Mouse (Mus musculus): ENCODE results near the gene Pomc. TPM values are rescaled to one million over a fixed set of nuclear protein-coding genes. Genes with fewer than 3 reads are reported as not detected.
"Not testable (repeated sequence)": the region's sequence is repeated elsewhere in the genome, so short reads cannot be mapped to it uniquely, and the experiment has no call there.

Gene Pomc
- total RNA-seq, 1 experiment, result 5.7 TPM

DNA sequence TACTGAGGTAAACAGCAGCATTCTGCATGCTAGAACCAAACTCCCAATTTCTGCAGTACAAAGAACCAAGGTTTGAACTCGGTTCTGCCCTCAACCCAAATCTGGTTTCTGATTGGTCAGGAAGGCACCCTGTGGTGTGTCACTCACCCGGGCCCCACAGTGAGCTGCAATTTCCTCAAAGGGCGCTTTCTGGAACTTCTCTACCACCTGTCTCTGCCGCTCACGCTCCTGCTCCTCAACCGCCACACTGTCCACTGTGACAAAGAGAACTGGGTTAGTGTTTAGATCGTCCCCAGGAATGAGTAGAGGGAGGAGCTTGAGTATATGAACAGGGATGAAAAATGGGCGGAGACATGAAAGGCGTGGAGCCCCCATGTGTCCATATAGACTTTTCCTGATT is 13.6 kb downstream of the Pomc start:
- 0 out of 4 replicates have a peak overlapping the region, but pooled peaks of 1 of the 2 experiments have one; percentile 27 for H3K4me3 ChIP-seq (ENCODE audit: insufficient read depth in 1 of 2, low read depth in 1 of 2, low read length in 2 of 2, poor library complexity in 1 of 2, severe bottlenecking in 1 of 2)
- in situ Hi-C loops (cut with MboI; ENCODE audit: low sequenced_read_pairs in 2 of 2, unreplicated experiment in 2 of 2), result no loop called here
- no peak for DNase-seq (ENCODE audit: low read depth, low spot score)

DNA sequence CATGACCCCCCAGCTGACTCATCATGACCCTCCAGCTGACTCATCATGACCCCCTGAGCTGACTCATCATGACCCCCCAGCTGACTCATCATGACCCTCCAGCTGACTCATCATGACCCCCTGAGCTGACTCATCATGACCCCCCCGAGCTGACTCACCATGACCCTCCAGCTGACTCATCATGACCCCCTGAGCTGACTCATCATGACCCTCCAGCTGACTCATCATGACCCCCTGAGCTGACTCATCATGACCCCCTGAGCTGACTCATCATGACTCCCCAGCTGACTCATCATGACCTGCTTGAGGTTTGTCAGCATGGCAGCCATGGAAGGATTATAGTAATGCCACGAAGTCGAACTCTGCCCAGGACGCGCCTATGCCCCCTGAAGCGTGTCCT is 18.4 kb downstream of the Pomc start:
- DNase-seq (ENCODE audit: low read depth, low spot score); H3K4me3 ChIP-seq (ENCODE audit: insufficient read depth in 1 of 2, low read depth in 1 of 2, low read length in 2 of 2, poor library complexity in 1 of 2, severe bottlenecking in 1 of 2); H3K9me3 ChIP-seq (ENCODE audit: control insufficient read depth, insufficient read depth, low read depth, low read length); H3K4me1 ChIP-seq (ENCODE audit: control insufficient read depth in 2 of 2, insufficient read depth in 2 of 2, low read length in 2 of 2, poor library complexity in 1 of 2); H3K36me3 ChIP-seq (ENCODE audit: control insufficient read depth, insufficient read depth, low read length, poor library complexity, severe bottlenecking); in situ Hi-C loops (cut with MboI; ENCODE audit: low sequenced_read_pairs in 2 of 2, unreplicated experiment in 2 of 2); H3K9ac ChIP-seq (ENCODE audit: insufficient read depth, low read depth, low read length, poor library complexity, severe bottlenecking): not testable (repeated sequence)
- peak overlapping the region; percentile 80; the same call in 1 of the 2 replicates for H3K27ac ChIP-seq (ENCODE audit: insufficient read depth, low read depth, low read length, poor library complexity, severe bottlenecking)
- TF ChIP-seq MAFK (IDR thresholded peaks at IDR 0.05; ENCODE audit: insufficient read depth, low read depth, low read length), result peak; percentile 94

More for the DNA sequence above, 13.6 kb downstream of the Pomc start:
- Histone ChIP-seq H3K9me3 (ENCODE audit: control insufficient read depth, insufficient read depth, low read depth, low read length) (no peaks in the 10 kb centered on the region), H3K4me1 (ENCODE audit: control insufficient read depth in 2 of 2, insufficient read depth in 2 of 2, low read length in 2 of 2, poor library complexity in 1 of 2) (no peaks in the 10 kb centered on the region), H3K9ac (ENCODE audit: insufficient read depth, low read depth, low read length, poor library complexity, severe bottlenecking) (no peak overlapping the region), H3K27ac (ENCODE audit: insufficient read depth, low read depth, low read length, poor library complexity, severe bottlenecking) (no peak overlapping the region), H3K36me3 (ENCODE audit: control insufficient read depth, insufficient read depth, low read length, poor library complexity, severe bottlenecking) (no peaks in the 10 kb centered on the region; the same call in 1 of the 2 replicates)
- no peak for TF ChIP-seq ZC3H11A (IDR thresholded peaks at IDR 0.05; ENCODE audit: borderline replicate concordance, low read depth, low read length)
- TF ChIP-seq MAFK (IDR thresholded peaks at IDR 0.05; ENCODE audit: insufficient read depth, low read depth, low read length), result no peak
- TF ChIP-seq ZNF384 (IDR thresholded peaks at IDR 0.05; ENCODE audit: low read depth, low read length), result no peak
- TF ChIP-seq CHD2 (IDR thresholded peaks at IDR 0.05; ENCODE audit: low read depth, low read length), result no peak

DNA sequence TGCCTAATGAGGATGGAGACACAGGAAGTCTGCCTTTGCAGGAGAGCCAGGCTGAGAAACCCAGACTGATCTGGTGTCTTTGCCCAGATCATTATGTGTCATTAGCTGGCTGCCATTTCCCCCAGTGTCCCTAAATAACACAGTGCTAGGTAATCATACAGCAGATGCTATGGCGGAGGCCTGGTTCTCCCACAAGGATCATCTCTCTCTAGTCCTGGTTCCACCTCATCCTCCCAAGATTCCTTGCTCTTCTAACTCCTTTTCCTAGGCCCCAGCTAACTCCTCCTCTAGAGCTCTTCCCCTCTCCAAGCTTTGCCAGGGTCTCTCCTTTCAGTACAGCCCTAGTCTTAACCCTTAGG is 26.2 kb downstream of the Pomc start:
- DNase-seq (ENCODE audit: low read depth, low spot score), result no peak
- no peak overlapping the region for H3K27ac ChIP-seq (ENCODE audit: insufficient read depth, low read depth, low read length, poor library complexity, severe bottlenecking)
- peak overlapping the region in 1 of 2 experiments; percentile 63; a peak in 2 of 4 replicates for H3K4me3 ChIP-seq (ENCODE audit: insufficient read depth in 1 of 2, low read depth in 1 of 2, low read length in 2 of 2, poor library complexity in 1 of 2, severe bottlenecking in 1 of 2)
- no peaks in the 10 kb centered on the region for H3K9me3 ChIP-seq (ENCODE audit: control insufficient read depth, insufficient read depth, low read depth, low read length)
- no peak overlapping the region for H3K9ac ChIP-seq (ENCODE audit: insufficient read depth, low read depth, low read length, poor library complexity, severe bottlenecking)
- peaks cover 4 to 10% of the 10 kb centered on the region in 2 experiments; a peak in 3 of 4 replicates for H3K4me1 ChIP-seq (ENCODE audit: control insufficient read depth in 2 of 2, insufficient read depth in 2 of 2, low read length in 2 of 2, poor library complexity in 1 of 2)
- in situ Hi-C loops (cut with MboI; ENCODE audit: low sequenced_read_pairs in 2 of 2, unreplicated experiment in 2 of 2), result loop anchor here in 1 of 2 experiments (5.0 kb wide), 1 partner anchor 96 kb away; no protein-coding TSS in a partner anchor
- no peaks in the 10 kb centered on the region for H3K36me3 ChIP-seq (ENCODE audit: control insufficient read depth, insufficient read depth, low read length, poor library complexity, severe bottlenecking)
- no peak for TF ChIP-seq CHD2 (IDR thresholded peaks at IDR 0.05; ENCODE audit: low read depth, low read length)
- no peak for TF ChIP-seq HCFC1 (IDR thresholded peaks at IDR 0.05; ENCODE audit: borderline replicate concordance, insufficient read depth, low read length)
- TF ChIP-seq ZC3H11A (IDR thresholded peaks at IDR 0.05; ENCODE audit: borderline replicate concordance, low read depth, low read length), result no peak
- TF ChIP-seq MAFK (IDR thresholded peaks at IDR 0.05; ENCODE audit: insufficient read depth, low read depth, low read length), result no peak
- TF ChIP-seq ZNF384 (IDR thresholded peaks at IDR 0.05; ENCODE audit: low read depth, low read length), result no peak

DNA sequence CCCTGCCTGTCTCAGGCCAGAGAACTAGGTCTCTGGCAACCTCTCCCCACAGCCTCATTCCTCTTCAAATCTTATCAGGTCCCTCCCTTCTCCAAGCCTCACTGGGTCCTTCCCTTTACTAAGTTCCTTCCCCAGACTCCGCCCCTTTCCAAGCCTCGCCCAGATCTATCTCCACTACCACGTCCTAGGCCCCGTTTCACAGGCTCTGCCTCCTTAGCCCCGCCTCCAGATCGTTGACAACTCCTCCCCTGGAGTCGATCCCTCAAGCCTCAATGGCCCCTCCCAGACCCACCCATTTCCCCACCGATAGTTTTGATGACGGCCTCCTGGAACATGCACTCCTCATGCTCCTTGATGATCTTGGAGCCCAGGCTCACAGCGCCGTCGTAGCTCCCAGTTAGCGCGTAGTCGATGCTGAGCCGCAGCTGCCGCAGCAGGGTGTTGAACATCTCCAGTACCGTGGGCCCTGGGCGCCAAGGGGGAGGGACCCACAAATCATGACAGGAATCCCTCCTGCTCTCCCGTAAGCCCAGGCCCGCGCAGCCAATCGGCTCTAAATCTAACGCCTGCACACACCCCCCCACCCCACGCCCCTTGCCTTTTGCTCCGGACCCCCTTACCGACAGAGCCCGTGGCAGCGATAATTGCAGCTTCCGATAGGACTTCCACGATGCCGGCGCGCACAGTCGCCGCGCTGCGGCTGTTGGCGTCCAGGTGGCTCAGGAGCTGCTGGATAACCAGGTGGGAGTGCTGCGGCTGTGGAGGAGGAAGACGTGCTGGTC is 26.8 kb downstream of the Pomc start:
- no peaks in the 10 kb centered on the region for H3K9me3 ChIP-seq (ENCODE audit: control insufficient read depth, insufficient read depth, low read depth, low read length)
- H3K36me3 ChIP-seq (ENCODE audit: control insufficient read depth, insufficient read depth, low read length, poor library complexity, severe bottlenecking), result no peaks in the 10 kb centered on the region
- no peak overlapping the region for H3K27ac ChIP-seq (ENCODE audit: insufficient read depth, low read depth, low read length, poor library complexity, severe bottlenecking)
- H3K4me3 ChIP-seq (ENCODE audit: insufficient read depth in 1 of 2, low read depth in 1 of 2, low read length in 2 of 2, poor library complexity in 1 of 2, severe bottlenecking in 1 of 2), result peak overlapping the region; percentile 85 to 99
- peaks cover 4 to 10% of the 10 kb centered on the region in 2 experiments; a peak in 3 of 4 replicates for H3K4me1 ChIP-seq (ENCODE audit: control insufficient read depth in 2 of 2, insufficient read depth in 2 of 2, low read length in 2 of 2, poor library complexity in 1 of 2)
- in situ Hi-C loops (cut with MboI; ENCODE audit: low sequenced_read_pairs in 2 of 2, unreplicated experiment in 2 of 2), result loop anchor here in 1 of 2 experiments (5.0 kb wide), 1 partner anchor 96 kb away; no protein-coding TSS in a partner anchor
- DNase-seq (ENCODE audit: low read depth, low spot score), result peak; percentile 99
- H3K9ac ChIP-seq (ENCODE audit: insufficient read depth, low read depth, low read length, poor library complexity, severe bottlenecking), result peak overlapping the region; percentile 72
- TF ChIP-seq HCFC1 (IDR thresholded peaks at IDR 0.05; ENCODE audit: borderline replicate concordance, insufficient read depth, low read length) (no peak), ZC3H11A (IDR thresholded peaks at IDR 0.05; ENCODE audit: borderline replicate concordance, low read depth, low read length) (no peak), MAFK (IDR thresholded peaks at IDR 0.05; ENCODE audit: insufficient read depth, low read depth, low read length) (no peak)

All from ES-E14 (cell line).